Mouse (Mus musculus) kidney, adult 2 months (tissue): Measurements from ENCODE around the gene Nsun2.

Experiments used
- CTCF ChIP-seq: fragments of 200-500 bp; conservative IDR thresholded peaks from 2 replicates; pipeline ENCODE4 v1.5.1; 2011; ENCODE audit warnings: low read depth, mild to moderate bottlenecking, control low read depth, low read length, moderate library complexity, mixed read lengths; ENCODE audit not compliant: insufficient read depth, insufficient read length
- POLR2A ChIP-seq: fragments of 200-500 bp; IDR thresholded peaks from one replicate; pipeline ENCODE4 v1.6.1; 2011; ENCODE audit warnings: low read depth, low read length, control low read depth

GRCm38 (mm10) chr13:69583591-69583990 lies 50.0 kb downstream of the Nsun2 start:
- no peak for TF ChIP-seq POLR2A
- TF ChIP-seq CTCF: no peak
